Mouse (Mus musculus): ENCODE results near the gene Sfxn5. TPM values are rescaled to one million over a fixed set of nuclear protein-coding genes. Genes with fewer than 3 reads are reported as not detected.

The Sfxn5 gene
- polyA plus RNA-seq, 2 experiments, result 0.77 to 1.2 TPM

GRCm38 (mm10) chr6:85253275-85253674, 79.9 kb downstream of the Sfxn5 start:
- no peak overlapping the region for H3K4me2 ChIP-seq (ENCODE audit: low read depth)
- no peak overlapping the region for H3K9ac ChIP-seq (replicated peaks)
- ATAC-seq (ENCODE audit: insufficient read depth) (no peak), DNase-seq (ENCODE audit: low read depth in 3 of 3, low spot score in 3 of 3) (no peak)
- H3K4me1 ChIP-seq (replicated peaks; ENCODE audit: control insufficient read depth in 2 of 2, insufficient read depth in 2 of 2, low read length in 1 of 2), result no peaks in the 10 kb centered on the region
- 37% methylated on average over 3 of the region's 3 CpGs for WGBS (ENCODE audit: insufficient replicate concordance)
- TF ChIP-seq EP300 (IDR thresholded peaks at IDR 0.05; ENCODE audit: low read depth), result no peak
- TF ChIP-seq CTCF (IDR thresholded peaks at IDR 0.05; ENCODE audit: low read depth), result peak; percentile 16; the same call in 1 of the 2 replicates
- H3K36me3 ChIP-seq (replicated peaks; ENCODE audit: control insufficient read depth, insufficient read depth, low read depth), result no peaks in the 10 kb centered on the region
- no peak overlapping the region for H3K4me3 ChIP-seq (ENCODE audit: insufficient read depth in 1 of 2, low read depth in 2 of 2, low read length in 2 of 2)
- H3K27me3 ChIP-seq (ENCODE audit: control insufficient read depth, insufficient read depth, low read length), result no peaks in the 10 kb centered on the region
- H3K27ac ChIP-seq, result no peak overlapping the region
- no peaks in the 10 kb centered on the region for H3K9me3 ChIP-seq (ENCODE audit: control insufficient read depth, low read length)

DNA sequence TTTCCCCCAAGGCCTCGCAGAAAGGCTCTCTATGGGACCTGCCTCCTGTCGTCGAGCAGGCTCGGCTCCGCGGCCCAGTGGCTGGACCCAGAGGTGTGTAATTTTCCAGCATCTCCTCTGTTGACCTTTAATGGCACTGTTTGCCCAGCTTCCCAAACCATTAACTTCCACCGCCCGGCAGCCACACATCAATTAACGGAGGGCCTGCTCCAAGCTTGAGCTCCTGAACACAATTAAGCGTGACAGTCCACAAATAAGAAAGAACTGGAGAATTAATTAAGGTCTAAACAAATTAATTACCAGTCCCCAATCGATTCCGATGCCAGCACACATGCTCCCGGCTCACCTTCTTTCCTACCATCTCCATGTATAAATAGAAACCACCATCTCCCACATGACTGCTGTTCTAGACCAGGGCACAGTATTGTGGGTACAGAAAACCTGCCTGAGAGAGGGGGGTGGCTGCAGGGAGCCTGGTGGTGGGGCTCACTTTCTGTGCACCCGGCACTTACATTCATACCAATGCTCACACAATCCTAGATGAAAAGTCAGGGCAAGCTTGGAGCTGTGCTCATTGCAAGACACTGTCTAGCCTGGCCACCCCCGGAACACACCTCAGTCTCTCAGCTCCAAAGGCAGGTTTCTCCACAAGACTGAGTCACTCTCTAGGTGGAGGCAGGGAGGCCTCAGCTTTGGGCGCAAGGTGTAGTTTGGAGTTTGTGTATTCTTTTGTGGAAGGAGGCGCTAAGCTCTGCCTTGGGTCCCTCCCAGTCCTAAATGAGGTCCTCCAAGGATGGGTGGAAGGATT, 80.8 kb downstream of the Sfxn5 start:
- H3K4me2 ChIP-seq (ENCODE audit: low read depth), result no peak overlapping the region
- TF ChIP-seq CTCF (IDR thresholded peaks at IDR 0.05; ENCODE audit: low read depth) (no peak), EP300 (IDR thresholded peaks at IDR 0.05; ENCODE audit: low read depth) (no peak)
- no peak overlapping the region for H3K9ac ChIP-seq (replicated peaks)
- H3K27me3 ChIP-seq (ENCODE audit: control insufficient read depth, insufficient read depth, low read length), result no peaks in the 10 kb centered on the region
- H3K4me1 ChIP-seq (replicated peaks; ENCODE audit: control insufficient read depth in 2 of 2, insufficient read depth in 2 of 2, low read length in 1 of 2), result no peaks in the 10 kb centered on the region
- ATAC-seq (ENCODE audit: insufficient read depth), result no peak
- no peak overlapping the region for H3K27ac ChIP-seq
- H3K36me3 ChIP-seq (replicated peaks; ENCODE audit: control insufficient read depth, insufficient read depth, low read depth), result no peaks in the 10 kb centered on the region
- 81% methylated on average over 17 of the region's 17 CpGs for WGBS (ENCODE audit: insufficient replicate concordance)
- DNase-seq (ENCODE audit: low read depth in 3 of 3, low spot score in 3 of 3), result no peak
- H3K9me3 ChIP-seq (ENCODE audit: control insufficient read depth, low read length), result no peaks in the 10 kb centered on the region
- no peak overlapping the region for H3K4me3 ChIP-seq (ENCODE audit: insufficient read depth in 1 of 2, low read depth in 2 of 2, low read length in 2 of 2)

- H3K4me3 ChIP-seq (ENCODE audit: insufficient read depth in 1 of 2, low read depth in 2 of 2, low read length in 2 of 2), result no peak overlapping the region
- ATAC-seq (ENCODE audit: insufficient read depth) (no peak), DNase-seq (ENCODE audit: low read depth in 3 of 3, low spot score in 3 of 3) (no peak)
- no peak overlapping the region for H3K9ac ChIP-seq (replicated peaks)
- H3K9me3 ChIP-seq (ENCODE audit: control insufficient read depth, low read length), result no peaks in the 10 kb centered on the region
- no peak overlapping the region for H3K27ac ChIP-seq
- WGBS (ENCODE audit: insufficient replicate concordance), result 48% methylated on average over 6 of the region's 6 CpGs
- no peaks in the 10 kb centered on the region for H3K36me3 ChIP-seq (replicated peaks; ENCODE audit: control insufficient read depth, insufficient read depth, low read depth)
- H3K4me2 ChIP-seq (ENCODE audit: low read depth), result no peak overlapping the region
- H3K4me1 ChIP-seq (replicated peaks; ENCODE audit: control insufficient read depth in 2 of 2, insufficient read depth in 2 of 2, low read length in 1 of 2), result no peaks in the 10 kb centered on the region
- H3K27me3 ChIP-seq (ENCODE audit: control insufficient read depth, insufficient read depth, low read length), result no peaks in the 10 kb centered on the region
- TF ChIP-seq CTCF (IDR thresholded peaks at IDR 0.05; ENCODE audit: low read depth), result no peak
- no peak for TF ChIP-seq EP300 (IDR thresholded peaks at IDR 0.05; ENCODE audit: low read depth)
Measured at GRCm38 (mm10) chr6:85250811-85251241, 82.4 kb downstream of the Sfxn5 start.

GRCm38 (mm10) chr6:85249821-85250220, 83.4 kb downstream of the Sfxn5 start:
- Histone ChIP-seq H3K4me3 (ENCODE audit: insufficient read depth in 1 of 2, low read depth in 2 of 2, low read length in 2 of 2) (no peak overlapping the region), H3K27me3 (ENCODE audit: control insufficient read depth, insufficient read depth, low read length) (no peaks in the 10 kb centered on the region), H3K36me3 (replicated peaks; ENCODE audit: control insufficient read depth, insufficient read depth, low read depth) (no peaks in the 10 kb centered on the region), H3K9me3 (ENCODE audit: control insufficient read depth, low read length) (no peaks in the 10 kb centered on the region), H3K9ac (replicated peaks) (no peak overlapping the region), H3K4me2 (ENCODE audit: low read depth) (no peak overlapping the region), H3K4me1 (replicated peaks; ENCODE audit: control insufficient read depth in 2 of 2, insufficient read depth in 2 of 2, low read length in 1 of 2) (no peaks in the 10 kb centered on the region), H3K27ac (no peak overlapping the region)
- no peak for TF ChIP-seq CTCF (IDR thresholded peaks at IDR 0.05; ENCODE audit: low read depth)
- no peak for TF ChIP-seq EP300 (IDR thresholded peaks at IDR 0.05; ENCODE audit: low read depth)
- 64% methylated on average over 9 of the region's 9 CpGs for WGBS (ENCODE audit: insufficient replicate concordance)
- no peak for DNase-seq (ENCODE audit: low read depth in 3 of 3, low spot score in 3 of 3)
- no peak for ATAC-seq (ENCODE audit: insufficient read depth)

GRCm38 (mm10) chr6:85239044-85239489, 94.2 kb downstream of the Sfxn5 start:
- Histone ChIP-seq H3K9ac (replicated peaks) (no peak overlapping the region), H3K27me3 (ENCODE audit: control insufficient read depth, insufficient read depth, low read length) (no peaks in the 10 kb centered on the region), H3K27ac (no peak overlapping the region), H3K4me2 (ENCODE audit: low read depth) (peak overlapping the region; percentile 26; the same call in 1 of the 2 replicates), H3K4me3 (ENCODE audit: insufficient read depth in 1 of 2, low read depth in 2 of 2, low read length in 2 of 2) (no peak overlapping the region), H3K4me1 (replicated peaks; ENCODE audit: control insufficient read depth in 2 of 2, insufficient read depth in 2 of 2, low read length in 1 of 2) (no peaks in the 10 kb centered on the region), H3K9me3 (ENCODE audit: control insufficient read depth, low read length) (no peaks in the 10 kb centered on the region), H3K36me3 (replicated peaks; ENCODE audit: control insufficient read depth, insufficient read depth, low read depth) (no peaks in the 10 kb centered on the region)
- no peak for TF ChIP-seq EP300 (IDR thresholded peaks at IDR 0.05; ENCODE audit: low read depth)
- TF ChIP-seq CTCF (IDR thresholded peaks at IDR 0.05; ENCODE audit: low read depth), result peak; percentile 86
- DNase-seq (ENCODE audit: low read depth in 3 of 3, low spot score in 3 of 3) (peak in 2 of 3 experiments; percentile 9 to 22), ATAC-seq (ENCODE audit: insufficient read depth) (no peak)
- 8% methylated on average over 4 of the region's 4 CpGs for WGBS (ENCODE audit: insufficient replicate concordance)

All from liver, embryonic 14.5 days (tissue).